Mouse (Mus musculus) ES-Bruce4 (cell line): ENCODE data around the gene 4930451I11Rik.

Experiments
- CTCF ChIP-seq: IDR thresholded peaks from one replicate; pipeline ENCODE4 v1.8.1; 2011; ENCODE audit warnings: low read depth, low read length
- EP300 ChIP-seq: IDR thresholded peaks from 2 replicates; pipeline ENCODE4 v1.6.1; 2011; ENCODE audit warnings: low read depth, low read length; ENCODE audit not compliant: insufficient read depth

DNA sequence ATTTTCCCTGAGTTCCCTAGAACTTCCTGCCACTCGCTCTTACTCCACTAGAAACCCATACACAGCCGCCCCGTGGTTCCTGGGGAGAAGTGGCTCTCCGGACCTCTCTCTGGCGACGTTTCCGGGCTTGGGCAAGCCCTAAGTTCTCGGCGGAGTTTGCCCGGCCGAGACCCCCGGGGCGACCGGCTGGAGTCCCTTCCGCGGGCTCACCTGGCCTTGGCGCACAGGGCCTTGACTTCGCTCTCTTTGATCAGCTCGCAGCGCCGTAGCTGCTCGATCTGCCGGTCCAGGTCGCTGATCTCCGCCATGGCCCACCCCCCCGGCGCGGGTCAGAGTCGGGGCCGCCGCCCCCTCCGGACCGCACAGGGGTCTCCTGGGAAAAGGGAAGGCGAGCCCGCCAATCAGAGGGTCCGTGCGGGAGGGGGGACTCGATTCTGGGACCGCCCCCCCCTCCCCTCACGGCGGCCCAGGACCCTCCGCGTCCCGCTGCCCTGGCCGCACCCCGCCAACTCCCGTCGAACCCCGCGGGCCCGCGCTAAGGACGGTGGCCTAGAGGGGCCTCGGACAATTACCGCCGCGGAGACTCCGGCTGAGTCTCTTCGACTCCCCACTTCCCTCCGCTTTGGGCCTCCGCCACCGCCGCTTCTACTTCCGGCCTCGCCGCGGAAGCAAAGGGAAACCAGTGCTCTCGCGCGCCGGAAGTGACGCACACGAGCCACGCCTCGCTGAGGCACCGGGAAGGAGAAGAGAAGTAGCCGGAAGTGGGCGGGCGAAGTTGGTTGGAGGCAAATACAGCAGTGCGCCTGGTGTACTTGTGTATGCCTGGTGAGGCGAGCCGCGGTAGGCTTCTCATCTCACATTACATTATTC lies 39.4 kb downstream of the 4930451I11Rik start, which contains the start of gene Ppp4c:
- TF ChIP-seq CTCF (no peak), EP300 (no peak; the same call in 1 of the 2 replicates)
